Mouse (Mus musculus) kidney, adult 2 months (tissue): ENCODE data around the gene Eif4g1.

Experiments
- CTCF ChIP-seq: fragments of 200-500 bp; conservative IDR thresholded peaks from 2 replicates; pipeline ENCODE4 v1.5.1; 2011; ENCODE audit warnings: low read depth, mild to moderate bottlenecking, control low read depth, low read length, moderate library complexity, mixed read lengths; ENCODE audit not compliant: insufficient read depth, insufficient read length
- POLR2A ChIP-seq: fragments of 200-500 bp; IDR thresholded peaks from one replicate; pipeline ENCODE4 v1.6.1; 2011; ENCODE audit warnings: low read depth, low read length, control low read depth

- TF ChIP-seq POLR2A (no peak), CTCF (no peak)
Measured at GRCm38 (mm10) chr16:20675213-20675612, 7.1 kb downstream of the Eif4g1 start.
